1 mouse cellular context compared by ENCODE assay signal in the genomic region with DNA sequence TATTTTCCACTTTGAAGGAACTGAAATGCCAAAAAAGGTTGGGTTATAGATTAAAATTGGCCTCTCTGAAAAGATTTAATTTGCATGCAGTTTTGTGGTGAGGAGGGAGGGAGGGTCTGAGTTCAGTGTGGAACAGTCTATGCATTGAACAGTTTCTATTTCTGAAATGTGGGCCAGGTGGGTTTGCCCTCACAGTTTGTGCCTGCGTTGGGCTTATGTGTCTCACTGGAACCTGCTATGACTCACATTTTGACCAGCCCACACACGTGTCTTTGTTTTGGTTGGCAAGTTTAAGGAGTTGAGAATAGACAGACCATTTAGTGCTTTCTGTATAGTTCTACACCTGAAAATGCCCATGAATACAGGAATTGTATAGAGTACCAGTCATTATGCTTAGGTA.
TF ChIP-seq lines count a peak whose summit lies in the region.

No protein-coding gene starts in this region.

TF ChIP-seq in CH12.LX, 34 proteins besides CTCF, POLR2A, EP300 and RAD21 (continued from another document):
- no peak for TF ChIP-seq POLR2AphosphoS2 (IDR thresholded peaks at IDR 0.05; ENCODE audit: low read depth, low read length)
- no peak for TF ChIP-seq JUN (IDR thresholded peaks at IDR 0.05; ENCODE audit: insufficient read depth, low read depth, low read length)
- TF ChIP-seq IRF4 (IDR thresholded peaks at IDR 0.05; ENCODE audit: low read depth, low read length), result peak; percentile 70; the same call in 1 of the 2 replicates
- TF ChIP-seq MEF2A (IDR thresholded peaks at IDR 0.05; ENCODE audit: borderline replicate concordance, low read depth, low read length), result peak; percentile 91
